Mouse (Mus musculus) layer of hippocampus, adult 9-11 months (tissue): ENCODE measurements around the gene Abca13.
A peak's percentile ranks its signal among the peaks of the same experiment; 100 is the strongest.
"Not testable (repeated sequence)": the region's sequence is repeated elsewhere in the genome, so short reads cannot be mapped to it uniquely, and the experiment has no call there.

Source experiments
- DNase-seq: peaks from one replicate; pipeline ENCODE4 v3.0.0; 2022

Gene Abca13

DNA sequence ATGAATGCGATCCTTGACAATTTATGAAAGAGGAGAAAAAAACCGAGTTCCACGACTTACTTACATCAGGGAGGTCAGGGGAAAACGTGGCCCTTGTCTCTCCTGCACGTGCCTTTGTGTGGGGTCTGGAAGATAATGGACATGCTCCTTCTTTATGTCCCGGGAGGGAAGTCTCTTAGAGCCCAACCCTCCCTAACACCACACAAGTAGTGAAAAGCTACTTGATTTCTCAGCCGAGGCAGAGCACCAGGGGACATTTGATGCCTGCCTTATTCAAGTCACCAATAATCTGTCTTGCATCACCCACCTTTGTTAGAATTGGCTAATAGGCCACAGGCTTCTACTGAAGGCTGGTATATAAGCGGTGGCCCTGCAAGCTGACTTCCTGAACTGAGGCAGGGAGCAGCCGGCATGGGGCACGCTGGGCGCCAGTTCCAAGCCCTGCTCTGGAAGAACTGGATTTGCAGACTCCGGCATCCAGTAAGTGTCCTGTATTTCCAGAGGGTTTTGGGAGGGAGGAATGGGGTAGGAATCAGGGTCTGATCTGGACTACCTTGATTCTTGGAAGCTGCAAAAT lies at the start of gene Abca13:
Abca13 (plus strand) TSS at position 388 of the 577 bp plus-strand sequence.
- no peak for DNase-seq

DNA sequence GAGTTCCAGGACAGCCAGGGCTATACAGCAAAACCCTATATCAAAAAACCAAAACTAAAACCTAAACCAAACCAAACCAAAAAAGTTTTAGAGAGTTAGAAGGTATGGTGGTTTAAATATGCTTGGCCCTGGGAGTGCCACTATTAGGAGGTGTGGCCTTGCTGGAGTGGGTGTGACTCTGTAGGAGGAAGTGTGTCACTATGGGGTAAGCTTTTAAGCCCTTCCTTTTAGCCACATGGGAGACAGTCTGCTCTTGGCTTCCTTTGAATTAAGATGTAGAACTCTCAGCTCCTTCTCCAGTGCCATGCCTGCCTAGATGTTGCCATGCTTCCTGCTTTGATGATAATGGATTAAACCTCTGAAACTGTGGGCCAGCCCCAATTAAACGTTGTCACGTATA lies 46.6 kb upstream of the Abca13 start:
- no peak for DNase-seq

DNA sequence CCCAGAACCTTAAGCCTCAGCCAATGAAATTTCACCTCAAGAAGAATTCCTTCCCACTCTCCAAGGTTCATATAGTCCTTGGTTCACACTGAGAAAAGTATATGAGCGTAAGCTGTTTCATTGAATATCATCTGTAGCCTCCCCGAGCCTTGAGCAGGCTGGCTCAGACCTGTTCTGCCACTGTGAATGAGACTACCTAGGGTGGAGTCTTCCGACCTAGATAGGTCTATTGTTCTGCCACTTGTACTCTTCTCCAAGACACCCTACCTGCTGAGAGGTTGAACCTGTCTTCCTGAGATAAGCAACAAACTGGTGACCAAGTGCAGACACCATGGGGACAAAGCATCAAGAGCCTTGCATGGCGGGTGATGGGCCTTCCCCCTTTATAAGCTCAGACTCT lies 45.6 kb upstream of the Abca13 start:
- no peak for DNase-seq

DNA sequence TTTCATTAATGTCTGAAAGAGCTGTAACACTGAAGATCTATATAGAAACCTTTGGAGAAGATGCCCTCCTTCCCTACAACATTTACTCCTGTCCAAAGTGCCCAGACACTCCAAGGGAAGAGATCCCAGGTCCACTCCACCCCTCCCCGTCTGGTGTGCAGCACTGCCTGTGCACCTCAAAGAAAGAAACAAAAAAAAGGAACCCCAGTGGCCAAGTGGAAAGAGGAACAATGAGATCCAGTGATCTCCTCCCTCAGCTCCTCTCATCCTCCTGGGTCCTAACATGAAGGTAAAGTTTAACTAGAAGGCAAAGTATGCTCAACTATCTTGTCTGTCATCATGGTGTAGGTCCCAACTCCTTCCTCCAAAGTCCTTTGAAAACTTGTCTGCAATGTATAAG lies 45.1 kb upstream of the Abca13 start:
- no peak for DNase-seq

DNA sequence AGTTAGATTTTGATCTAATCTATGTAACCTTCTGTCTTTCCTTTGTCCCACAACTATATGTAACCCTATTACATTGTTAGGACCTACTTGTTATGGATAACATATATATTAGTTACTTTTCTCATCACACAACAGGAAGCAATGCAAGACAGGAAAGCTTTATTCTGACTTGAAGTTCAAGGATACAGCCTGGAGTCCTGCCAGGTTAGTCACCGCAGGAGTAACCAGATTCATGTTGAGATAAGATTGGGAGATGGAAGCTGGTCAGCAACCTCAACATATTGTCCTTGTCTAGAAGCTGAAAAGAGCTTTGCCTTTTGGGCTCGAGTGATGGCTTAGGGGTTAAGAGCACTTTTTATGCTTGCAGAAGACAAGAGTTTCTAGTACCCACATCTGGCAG lies 43.5 kb upstream of the Abca13 start:
- no peak for DNase-seq

DNA sequence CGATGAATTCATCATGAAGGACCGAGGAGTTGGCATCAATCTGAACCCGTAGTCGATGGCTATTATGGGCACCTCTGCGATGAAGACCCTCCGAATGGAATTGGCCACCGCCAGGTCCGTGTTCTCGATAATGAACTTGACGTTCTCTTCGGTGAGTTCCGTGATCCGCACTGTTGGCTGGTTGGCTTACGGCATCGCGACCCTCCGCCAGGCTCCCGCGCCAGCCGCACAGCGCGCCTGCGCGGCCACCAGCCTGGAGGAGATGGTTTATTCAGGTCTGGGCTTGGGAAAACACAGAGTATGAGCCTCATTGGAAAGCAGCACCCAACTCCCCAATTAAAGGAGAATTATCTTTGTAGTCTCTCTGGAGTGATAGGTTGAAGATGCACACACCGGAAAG lies 41.3 kb upstream of the Abca13 start:
- DNase-seq, result not testable (repeated sequence)

DNA sequence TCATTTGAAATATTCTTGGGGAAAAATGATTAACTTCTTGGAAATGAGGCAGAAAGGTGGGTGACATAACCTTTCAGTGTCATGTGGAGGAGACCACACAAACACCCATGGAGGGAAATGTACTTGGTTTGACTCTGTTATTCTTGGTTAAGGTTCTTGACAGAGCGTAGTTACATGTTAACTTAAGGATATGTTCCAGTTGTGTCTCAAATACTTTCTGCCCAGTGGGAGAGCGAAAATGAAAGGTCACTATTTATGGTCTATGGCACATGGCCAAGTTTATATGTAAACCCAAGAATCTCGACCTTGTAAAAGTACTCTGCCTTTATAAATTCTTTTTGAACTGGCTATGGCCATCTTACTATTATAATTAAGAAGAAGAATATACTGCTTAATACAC lies 31.8 kb upstream of the Abca13 start:
- no peak for DNase-seq

DNA sequence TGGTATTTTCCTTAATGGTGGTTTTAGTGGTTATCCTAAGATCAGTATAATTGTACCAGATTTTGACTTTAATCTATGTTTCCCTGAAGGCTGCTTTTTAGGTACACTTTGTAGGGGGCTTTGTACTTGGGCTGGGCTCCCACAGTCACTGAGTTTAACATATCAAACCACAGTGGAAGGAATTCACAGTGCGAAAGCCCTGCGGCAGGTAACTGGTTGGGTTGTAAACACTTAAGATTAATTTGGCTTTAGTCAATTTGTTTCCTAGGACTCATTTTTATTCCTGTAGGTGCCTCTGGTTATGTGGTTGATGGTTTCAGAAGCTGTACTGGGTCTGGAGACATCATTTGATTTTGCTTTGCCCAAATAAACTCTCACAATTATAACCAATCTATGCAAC lies 24.4 kb upstream of the Abca13 start:
- no peak for DNase-seq

DNA sequence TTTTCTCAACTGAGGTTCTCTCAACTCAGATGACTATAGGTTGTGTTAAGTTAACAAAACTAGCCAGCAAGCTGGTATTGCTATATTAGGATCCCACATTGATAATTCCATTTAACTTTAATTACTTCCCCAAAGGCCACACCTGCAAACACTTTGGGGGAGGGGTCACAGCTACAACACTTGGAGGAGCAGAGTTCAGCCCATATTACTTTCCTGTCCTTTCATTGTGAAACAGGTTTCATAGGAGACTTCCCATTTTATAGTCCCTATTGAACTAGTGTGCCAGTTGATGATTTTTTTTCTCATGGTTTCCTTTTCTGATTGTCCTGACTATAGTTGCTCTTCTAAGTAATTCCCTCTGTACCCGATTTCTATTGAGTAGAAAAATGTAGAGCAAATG lies 10.3 kb upstream of the Abca13 start:
- no peak for DNase-seq

DNA sequence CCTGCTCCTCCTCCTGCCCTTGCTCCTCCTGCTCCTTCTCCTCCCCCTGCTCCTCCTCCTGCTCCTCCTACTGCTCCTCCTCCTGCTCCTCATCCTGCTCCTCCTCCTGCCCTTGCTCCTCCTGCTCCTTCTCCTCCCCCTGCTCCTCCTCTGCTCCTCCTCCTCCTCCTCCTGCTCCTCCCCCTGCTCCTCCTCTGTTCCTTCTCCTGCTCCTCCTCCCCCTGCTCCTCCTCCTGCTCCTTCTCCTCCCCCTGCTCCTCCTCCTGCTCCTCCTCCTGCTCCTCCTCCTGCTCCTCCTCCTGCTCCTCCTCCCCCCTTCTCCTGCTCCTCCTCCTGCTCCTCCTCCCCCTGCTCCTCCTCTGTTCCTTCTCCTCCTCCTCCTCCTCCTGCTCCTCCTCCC lies 2.3 kb upstream of the Abca13 start:
- not testable (repeated sequence) for DNase-seq

DNA sequence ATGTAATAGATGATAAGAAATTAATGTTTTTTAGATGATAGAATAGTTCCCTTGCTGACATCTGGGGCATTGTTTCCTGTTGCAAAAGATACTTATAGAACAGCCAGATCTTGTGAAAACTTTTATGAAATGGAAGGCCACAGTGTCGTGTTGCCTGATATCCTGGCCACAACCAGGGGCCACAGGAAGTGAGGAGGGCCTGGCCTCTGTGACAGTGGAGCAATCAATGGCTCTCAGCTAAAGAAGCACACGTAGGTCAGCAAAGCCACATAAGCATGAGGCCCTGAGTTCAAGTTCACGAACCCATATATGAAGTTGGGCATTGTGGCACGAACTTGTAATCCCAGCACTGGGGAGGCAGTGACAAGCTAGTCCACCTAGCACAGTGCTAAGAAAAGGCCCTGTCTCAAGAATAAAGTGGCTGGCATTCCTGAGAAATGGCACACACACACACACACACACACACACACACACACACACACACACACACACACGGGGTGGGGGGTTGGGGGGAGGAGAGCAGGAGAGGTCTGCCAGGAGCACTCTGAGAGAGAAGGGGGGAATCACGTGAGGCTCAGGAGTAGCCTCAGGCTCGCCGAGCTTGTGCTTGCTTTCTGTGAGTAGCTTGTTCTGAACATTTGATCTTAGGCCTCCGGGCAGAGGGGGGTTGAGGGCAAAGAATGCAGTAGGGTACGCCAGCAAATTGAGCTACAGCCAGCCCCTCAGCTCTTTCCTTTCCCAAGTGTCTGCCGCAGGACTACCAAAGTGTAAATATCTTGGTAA lies 779 bp upstream of the Abca13 start:
- DNase-seq, result no peak

DNA sequence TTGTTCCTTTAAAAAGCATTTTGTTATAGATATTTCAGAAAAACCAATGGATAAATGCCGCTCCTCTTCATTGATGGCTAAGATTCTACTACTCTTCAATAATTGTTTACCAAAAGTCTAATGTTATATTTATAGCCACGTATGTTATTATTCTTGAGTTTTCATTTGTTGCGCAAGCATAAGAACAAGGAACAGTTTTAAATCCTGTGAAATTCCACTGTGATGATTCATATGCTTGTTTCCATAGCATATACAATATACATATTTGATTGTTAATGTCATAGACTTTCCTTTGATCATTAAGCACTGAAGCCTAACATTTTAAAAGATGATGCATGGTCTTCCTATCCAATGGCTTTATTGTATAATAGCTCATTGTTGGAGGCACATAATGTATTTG lies 3.1 kb downstream of the Abca13 start:
- no peak for DNase-seq

DNA sequence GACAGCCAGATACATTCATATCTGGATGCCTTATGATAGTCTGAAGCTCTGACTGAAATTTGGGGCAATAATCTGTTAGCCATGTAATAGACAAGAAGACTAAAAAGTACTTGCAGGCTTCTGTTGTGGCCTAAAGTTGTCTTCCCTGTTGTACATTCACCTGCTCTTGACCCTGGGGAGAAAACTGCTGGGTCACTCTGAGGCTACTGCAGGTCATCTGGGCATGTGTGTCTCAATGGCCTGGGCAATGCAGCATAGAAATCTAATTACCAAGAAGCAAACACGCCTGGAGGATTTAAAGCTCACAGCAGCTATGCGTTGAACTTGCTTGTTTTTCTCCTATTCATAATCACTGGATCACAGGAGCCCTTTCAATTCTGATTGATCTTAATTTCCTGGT lies 8.1 kb downstream of the Abca13 start:
- no peak for DNase-seq

DNA sequence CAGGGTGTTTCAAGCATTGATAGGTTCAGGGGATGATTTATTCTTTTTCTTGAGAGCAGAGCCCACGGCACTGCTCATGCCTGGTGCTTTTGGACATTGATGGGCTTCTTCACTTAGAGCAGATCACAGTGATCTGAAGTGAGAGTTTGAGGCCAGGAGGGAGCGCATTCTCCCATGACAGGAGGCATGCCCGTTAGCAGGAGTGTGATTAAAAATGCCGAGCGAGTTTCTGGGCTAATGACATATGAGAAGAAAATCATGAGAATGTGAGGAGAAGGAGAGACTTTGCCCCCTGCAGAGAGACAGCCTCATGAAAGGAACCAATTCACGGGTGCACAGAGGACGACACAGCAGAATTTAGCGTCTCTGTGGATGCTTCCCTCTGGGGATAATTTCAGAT lies 19.0 kb downstream of the Abca13 start:
- no peak for DNase-seq

DNA sequence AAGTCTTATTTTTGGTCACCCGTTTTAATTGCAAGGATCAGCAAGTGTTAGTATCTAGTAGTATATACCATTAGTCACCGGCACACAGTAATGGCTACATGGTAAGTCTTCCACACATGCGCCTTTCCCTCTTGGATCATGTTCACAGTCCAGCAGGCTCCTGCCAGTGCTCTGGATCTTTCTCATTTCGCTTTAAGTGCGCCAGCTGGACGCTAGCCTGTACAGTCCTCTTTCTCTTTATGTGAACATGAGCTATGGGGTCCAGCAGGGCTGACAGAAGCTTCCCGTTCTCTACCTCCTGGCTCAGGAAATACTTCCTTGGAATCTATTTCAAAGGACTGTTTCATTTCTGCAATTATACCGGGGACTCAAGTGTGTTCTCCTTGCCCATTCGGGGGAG lies 21.8 kb downstream of the Abca13 start:
- peak; percentile 15 for DNase-seq

DNA sequence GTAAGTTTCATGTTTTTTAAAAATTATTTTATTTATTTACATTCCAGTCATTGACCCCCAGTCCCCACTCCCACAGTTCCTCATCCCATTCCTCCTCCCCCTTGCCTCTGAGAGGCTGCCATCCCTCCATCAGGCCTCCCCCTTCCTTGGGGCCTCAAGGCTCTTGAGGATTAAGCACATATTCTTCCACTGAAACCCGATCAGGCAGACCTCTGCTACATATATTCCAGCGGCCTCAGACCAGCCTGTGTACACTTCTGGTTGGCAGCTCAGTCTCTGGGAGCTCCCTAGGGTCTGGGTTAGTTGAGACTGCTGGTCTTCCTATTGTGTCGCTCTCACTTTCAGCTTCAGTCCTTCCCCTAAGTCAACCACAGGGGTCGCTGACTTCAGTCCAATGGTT lies 24.5 kb downstream of the Abca13 start:
- no peak for DNase-seq

DNA sequence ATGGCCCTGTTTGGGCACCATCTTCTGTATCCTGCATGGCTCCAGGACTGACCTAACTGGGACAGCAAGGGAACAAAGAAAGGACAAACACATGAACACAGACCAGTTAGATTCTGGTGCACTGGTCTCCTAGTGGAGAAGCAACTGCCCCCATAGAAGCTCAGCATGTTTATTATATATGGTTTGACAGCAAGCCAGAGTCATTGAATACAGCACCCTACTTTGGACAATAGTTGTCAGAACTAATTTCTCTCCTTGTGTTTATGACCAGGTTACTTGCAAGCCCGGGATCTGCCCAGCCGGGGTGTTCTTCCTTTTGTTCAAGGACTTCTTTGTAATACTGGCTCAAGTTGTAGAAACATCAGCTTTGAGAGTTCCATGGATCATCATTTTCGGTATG lies 28.8 kb downstream of the Abca13 start:
- no peak for DNase-seq

DNA sequence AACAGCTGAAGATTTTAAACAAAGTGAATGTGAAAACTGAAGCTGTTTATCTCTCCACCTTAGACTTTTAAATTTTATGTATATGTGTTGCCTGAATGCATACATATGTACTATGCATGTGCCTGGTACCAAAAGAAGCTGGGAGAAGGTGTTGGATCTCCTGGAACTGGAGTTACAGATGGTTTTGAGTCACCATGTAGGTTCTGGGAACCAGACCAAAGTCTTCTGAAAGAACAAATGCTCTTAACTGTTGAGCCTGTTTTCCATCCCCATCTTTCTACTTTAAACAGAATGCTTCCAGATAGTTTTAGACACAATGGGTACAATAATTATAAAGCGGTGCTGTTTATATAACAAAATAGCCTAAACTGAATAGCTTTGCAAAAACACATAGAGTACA lies 29.9 kb downstream of the Abca13 start:
- DNase-seq, result peak; percentile 40

DNA sequence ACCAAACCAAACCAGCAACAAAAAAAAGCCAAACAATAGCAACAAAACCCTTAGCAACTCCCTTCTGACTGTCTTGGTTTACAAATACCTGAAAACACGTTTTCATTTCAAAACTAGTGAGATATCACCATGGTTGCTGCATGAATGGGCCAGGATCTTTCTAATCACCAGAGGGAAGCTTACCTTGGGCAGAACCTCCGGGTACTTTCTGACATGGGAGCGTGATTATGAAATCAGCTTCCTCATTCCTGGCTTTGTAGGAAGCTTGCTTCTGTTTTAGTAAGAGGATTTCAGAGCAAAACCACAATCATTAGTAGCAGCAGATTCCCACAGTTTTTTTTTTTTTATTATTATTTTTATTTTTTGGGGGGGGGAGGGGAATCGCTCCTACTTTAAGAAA lies 34.7 kb downstream of the Abca13 start:
- DNase-seq, result no peak

DNA sequence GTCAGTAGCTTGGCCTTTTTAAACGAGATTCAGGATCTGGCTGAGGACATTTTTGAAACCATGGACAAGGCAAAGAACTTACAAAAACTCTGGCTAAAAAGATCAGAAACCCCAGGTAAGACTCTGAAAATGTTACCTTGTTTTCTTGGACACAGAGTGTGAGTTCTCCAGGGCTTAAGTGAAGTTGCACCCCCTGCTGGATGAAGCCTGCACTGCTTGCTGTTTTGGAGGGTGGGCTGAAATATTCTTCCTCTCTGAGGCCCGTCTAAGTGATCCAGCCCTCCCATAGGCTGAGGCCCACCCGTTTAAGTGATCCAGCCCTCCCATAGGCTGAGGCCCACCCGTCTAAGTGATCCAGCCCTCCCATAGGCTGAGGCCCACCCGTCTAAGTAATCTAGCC lies 57.9 kb downstream of the Abca13 start:
- not testable (repeated sequence) for DNase-seq

DNA sequence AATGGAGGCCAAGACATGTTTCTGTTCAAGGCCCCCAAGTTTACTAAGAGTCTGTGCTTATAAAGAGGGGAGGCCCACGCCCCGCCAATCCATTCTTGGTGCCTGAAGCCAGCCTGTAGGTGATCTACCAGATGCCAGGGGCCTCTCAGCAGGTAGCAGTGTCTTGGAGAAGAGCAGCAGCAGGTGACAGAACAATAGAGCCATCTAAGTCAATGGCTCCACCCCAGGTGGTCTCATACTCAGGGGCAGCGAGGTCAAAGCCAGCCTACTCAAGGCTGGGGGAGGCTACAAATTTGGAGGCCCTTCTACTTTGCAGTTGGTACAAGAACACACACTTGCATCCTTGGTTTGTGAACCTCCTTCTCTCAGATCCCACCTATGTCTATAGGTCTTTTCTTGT lies 71.3 kb downstream of the Abca13 start:
- not testable (repeated sequence) for DNase-seq

DNA sequence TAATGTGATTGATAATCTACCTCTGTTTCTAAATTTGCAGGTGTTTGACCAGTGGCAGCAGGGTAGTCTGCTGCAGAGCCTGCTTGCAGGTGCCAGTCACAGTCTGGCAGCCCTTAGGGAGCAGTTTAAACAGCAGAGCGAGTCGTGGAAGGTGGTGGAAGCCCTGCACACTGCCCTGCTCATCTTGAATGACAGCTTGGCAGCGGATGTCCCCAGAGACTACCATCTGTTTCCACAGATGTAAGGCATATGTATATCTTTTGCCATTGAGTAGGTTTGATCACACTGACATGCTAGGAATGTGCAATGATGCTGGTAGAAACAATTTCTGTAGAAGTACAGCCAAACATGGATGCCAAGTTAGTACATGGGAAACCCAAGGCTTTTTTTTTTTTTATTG lies 77.3 kb downstream of the Abca13 start:
- peak; percentile 12 for DNase-seq

DNA sequence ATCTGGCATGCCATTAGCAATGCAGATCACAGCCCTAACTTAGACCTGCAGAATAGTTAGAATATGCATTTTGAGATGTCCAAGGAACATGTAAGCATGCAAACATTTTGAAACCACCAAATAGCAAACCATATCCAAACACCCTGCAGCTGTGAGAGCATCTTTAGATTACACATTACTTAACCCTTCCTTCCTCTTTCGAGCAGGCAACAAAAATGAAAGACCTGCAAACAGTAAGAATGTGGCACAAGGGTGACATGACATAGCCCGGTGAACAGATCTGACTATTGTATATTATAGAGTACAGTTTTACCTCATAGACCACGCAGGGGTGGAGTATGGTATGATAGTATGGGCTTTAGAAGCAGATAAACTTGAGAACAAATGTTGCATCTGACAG lies 93.5 kb downstream of the Abca13 start:
- DNase-seq, result no peak

DNA sequence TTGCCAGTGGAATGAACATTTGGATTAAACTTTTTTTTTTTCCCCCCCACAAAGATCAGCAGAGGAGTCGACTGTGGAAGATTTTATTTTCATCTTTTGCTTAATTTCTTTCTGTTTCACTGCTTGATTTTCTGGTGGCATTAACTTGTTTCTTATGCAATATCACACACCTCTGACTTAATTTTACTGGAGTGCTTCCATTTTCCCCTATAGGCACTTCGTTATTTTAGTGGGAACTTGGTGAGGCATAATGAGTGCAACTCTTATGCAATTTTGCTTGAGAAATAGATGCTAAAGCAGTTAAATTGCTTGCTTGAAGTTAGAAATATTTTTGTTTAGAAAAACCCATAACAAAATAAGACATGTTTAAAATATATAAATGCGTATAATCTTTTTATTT lies 94.0 kb downstream of the Abca13 start:
- no peak for DNase-seq

DNA sequence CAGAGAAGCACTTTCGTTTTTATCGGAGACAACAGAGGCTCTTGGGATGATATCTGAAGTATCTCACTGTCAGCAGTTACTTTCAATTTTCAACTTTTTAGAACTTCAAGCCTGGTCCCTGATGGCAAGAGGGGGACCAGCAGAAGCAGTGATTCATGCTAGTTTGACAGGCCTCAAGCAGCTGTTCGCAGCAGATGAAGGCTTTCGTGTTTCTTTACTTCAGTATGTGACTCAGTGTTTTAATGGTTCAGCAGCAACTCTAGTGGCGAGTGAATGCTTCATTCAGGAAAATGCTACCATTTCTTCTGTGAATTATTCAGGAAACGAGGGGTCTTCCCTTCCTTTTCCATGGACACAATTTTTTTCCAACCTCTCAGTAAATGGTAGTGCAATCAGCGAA lies 99.4 kb downstream of the Abca13 start:
- peak; percentile 9 for DNase-seq
